Mouse (Mus musculus) kidney, postnatal 0 days (tissue): ENCODE measurements around the gene Tmem178b. TPM values are rescaled to one million over a fixed set of nuclear protein-coding genes. Genes with fewer than 3 reads are reported as not detected.

ENCODE experiments used
- ATAC-seq: fragments of 200-750 bp; cut with Nextera tagmentation; replicated peaks from 2 replicates; pipeline ENCODE4 v1.8.0; 2017; ENCODE audit warnings: low read depth, moderate number of reproducible peaks, moderate TSS enrichment, moderate library complexity; ENCODE audit not compliant: low FRiP score
- DNase-seq: peaks from one replicate; pipeline ENCODE4 v3.0.0-alpha.2; 2016; ENCODE audit warnings: low spot score
- H3K27ac ChIP-seq: fragments of 300-500 bp; sonication (generic); 2 replicates; pipeline ENCODE4 v1.5.1; 2014; ENCODE audit warnings: mild to moderate bottlenecking
- H3K27me3 ChIP-seq: fragments of 300-500 bp; sonication (generic); 2 replicates; pipeline ENCODE4 v1.6.1; 2014; ENCODE audit warnings: low read length, mixed read lengths; ENCODE audit not compliant: insufficient read depth
- H3K36me3 ChIP-seq: fragments of 300-500 bp; sonication (generic); 2 replicates; pipeline ENCODE4 v1.6.1; 2014; ENCODE audit warnings: low read length, mixed read lengths; ENCODE audit not compliant: insufficient read depth
- H3K4me1 ChIP-seq: fragments of 300-500 bp; sonication (generic); replicated peaks from 2 replicates; pipeline ENCODE4 v1.6.1; 2014; ENCODE audit warnings: antibody characterized with exemption, low read length, mixed read lengths; ENCODE audit not compliant: insufficient read depth
- H3K4me2 ChIP-seq: fragments of 300-500 bp; sonication (generic); 2 replicates; pipeline ENCODE4 v1.6.1; 2014; ENCODE audit warnings: mild to moderate bottlenecking, low read length, moderate library complexity, mixed read lengths
- H3K4me3 ChIP-seq: fragments of 300-500 bp; sonication (generic); replicated peaks from 2 replicates; pipeline ENCODE4 v1.5.1; 2014; ENCODE audit warnings: low read depth, low read length
- H3K9ac ChIP-seq: fragments of 300-500 bp; sonication (generic); 2 replicates; pipeline ENCODE4 v1.6.1; 2014; ENCODE audit warnings: low read depth, low read length
- H3K9me3 ChIP-seq: fragments of 300-500 bp; sonication (generic); replicated peaks from 2 replicates; pipeline ENCODE4 v1.6.1; 2016; ENCODE audit warnings: low read length, inconsistent platforms, mixed read lengths
- CTCF ChIP-seq: IDR thresholded peaks from 2 replicates; pipeline ENCODE4 v1.5.1; 2016; ENCODE audit warnings: antibody characterized with exemption, low read depth, mild to moderate bottlenecking, moderate library complexity
- WGBS: fragments of 180-500 bp; shearing (Covaris S2); extraction: QIAGEN DNeasy Blood & Tissue Kit; methylation state at CpG from one replicate; pipeline ENCODE4 v1.1.7; 2014; 5-methylcytosine and 5-hydroxymethylcytosine counted together
- polyA plus RNA-seq: library from polyadenylated mRNA; unstranded; fragments of >200 nt; fragmentation: Nextera tagmentation; extraction: Ambion mirVana; gene quantifications from 2 replicates; pipeline ENCODE4 v1.2.1, GENCODE M21; 2015

Gene Tmem178b
- polyA plus RNA-seq, 1 experiment from 2014 or later, result 0.25 TPM

GRCm38 (mm10) chr6:40152241-40152640, 279.2 kb downstream of the Tmem178b start:
- 94% methylated on average over 8 of the region's 8 CpGs for WGBS
- Histone ChIP-seq H3K4me2 (no peak overlapping the region), H3K27ac (no peak overlapping the region), H3K36me3 (no peaks in the 10 kb centered on the region), H3K9me3 (no peaks in the 10 kb centered on the region), H3K4me1 (no peaks in the 10 kb centered on the region), H3K27me3 (no peaks in the 10 kb centered on the region), H3K9ac (no peak overlapping the region), H3K4me3 (no peak overlapping the region)
- DNase-seq (no peak), ATAC-seq (no peak)
- TF ChIP-seq CTCF, result no peak

GRCm38 (mm10) chr6:40161381-40161780, 288.3 kb downstream of the Tmem178b start:
- Histone ChIP-seq H3K27ac (no peak overlapping the region), H3K4me1 (no peaks in the 10 kb centered on the region), H3K9me3 (no peaks in the 10 kb centered on the region), H3K36me3 (no peaks in the 10 kb centered on the region), H3K9ac (no peak overlapping the region), H3K4me3 (no peak overlapping the region), H3K27me3 (no peaks in the 10 kb centered on the region), H3K4me2 (no peak overlapping the region)
- DNase-seq (no peak), ATAC-seq (no peak)
- TF ChIP-seq CTCF, result no peak
- 83% methylated on average over 5 of the region's 5 CpGs for WGBS

- TF ChIP-seq CTCF, result no peak
- Histone ChIP-seq H3K27me3 (no peaks in the 10 kb centered on the region), H3K27ac (no peak overlapping the region), H3K36me3 (no peaks in the 10 kb centered on the region), H3K4me1 (no peaks in the 10 kb centered on the region), H3K4me3 (no peak overlapping the region), H3K9ac (no peak overlapping the region), H3K4me2 (no peak overlapping the region), H3K9me3 (no peaks in the 10 kb centered on the region)
- no peak for DNase-seq
- ATAC-seq, result no peak
- WGBS, result 75% methylated on average over 6 of the region's 6 CpGs
Observed at GRCm38 (mm10) chr6:40173559-40173958, 300.5 kb downstream of the Tmem178b start.

- no peak for TF ChIP-seq CTCF
- 49% methylated on average over 4 of the region's 4 CpGs for WGBS
Observed at GRCm38 (mm10) chr6:40177870-40178269, 304.8 kb downstream of the Tmem178b start.

GRCm38 (mm10) chr6:40180551-40180950, 307.5 kb downstream of the Tmem178b start:
- Histone ChIP-seq H3K27me3 (no peaks in the 10 kb centered on the region), H3K9me3 (no peaks in the 10 kb centered on the region), H3K9ac (no peak overlapping the region), H3K27ac (no peak overlapping the region), H3K4me2 (no peak overlapping the region), H3K4me1 (no peaks in the 10 kb centered on the region), H3K4me3 (no peak overlapping the region), H3K36me3 (no peaks in the 10 kb centered on the region)
- DNase-seq (no peak), ATAC-seq (no peak)
- WGBS, result 82% methylated on average over 4 of the region's 4 CpGs
- no peak for TF ChIP-seq CTCF

More at GRCm38 (mm10) chr6:40177870-40178269, 304.8 kb downstream of the Tmem178b start:
- Histone ChIP-seq H3K4me1 (no peaks in the 10 kb centered on the region), H3K4me3 (no peak overlapping the region), H3K27ac (no peak overlapping the region), H3K27me3 (no peaks in the 10 kb centered on the region), H3K36me3 (no peaks in the 10 kb centered on the region), H3K9me3 (no peaks in the 10 kb centered on the region), H3K4me2 (no peak overlapping the region), H3K9ac (no peak overlapping the region)
- no peak for DNase-seq
- ATAC-seq, result no peak

- Histone ChIP-seq H3K36me3 (no peaks in the 10 kb centered on the region), H3K9me3 (no peaks in the 10 kb centered on the region), H3K4me3 (no peak overlapping the region), H3K4me2 (no peak overlapping the region), H3K27me3 (no peaks in the 10 kb centered on the region), H3K9ac (no peak overlapping the region), H3K27ac (no peak overlapping the region), H3K4me1 (no peaks in the 10 kb centered on the region)
- DNase-seq (no peak), ATAC-seq (no peak)
- 54% methylated on average over 3 of the region's 3 CpGs for WGBS
- no peak for TF ChIP-seq CTCF
Observed at GRCm38 (mm10) chr6:40200661-40201060, 327.6 kb downstream of the Tmem178b start.

- DNase-seq (no peak), ATAC-seq (no peak)
- Histone ChIP-seq H3K27me3 (no peaks in the 10 kb centered on the region), H3K27ac (no peak overlapping the region), H3K9me3 (no peaks in the 10 kb centered on the region), H3K4me1 (no peaks in the 10 kb centered on the region), H3K4me3 (no peak overlapping the region), H3K36me3 (no peaks in the 10 kb centered on the region), H3K4me2 (no peak overlapping the region), H3K9ac (no peak overlapping the region)
- no peak for TF ChIP-seq CTCF
- WGBS, result 58% methylated on average over 2 of the region's 2 CpGs
Observed at GRCm38 (mm10) chr6:40202602-40203001, 329.5 kb downstream of the Tmem178b start.
